Mouse (Mus musculus): ENCODE measurements around the gene Pigz. TPM values are rescaled to one million over a fixed set of nuclear protein-coding genes. Genes with fewer than 3 reads are reported as not detected.

Gene Pigz
- polyA plus RNA-seq, 1 experiment from 2014 or later, result 1.5 TPM

DNA sequence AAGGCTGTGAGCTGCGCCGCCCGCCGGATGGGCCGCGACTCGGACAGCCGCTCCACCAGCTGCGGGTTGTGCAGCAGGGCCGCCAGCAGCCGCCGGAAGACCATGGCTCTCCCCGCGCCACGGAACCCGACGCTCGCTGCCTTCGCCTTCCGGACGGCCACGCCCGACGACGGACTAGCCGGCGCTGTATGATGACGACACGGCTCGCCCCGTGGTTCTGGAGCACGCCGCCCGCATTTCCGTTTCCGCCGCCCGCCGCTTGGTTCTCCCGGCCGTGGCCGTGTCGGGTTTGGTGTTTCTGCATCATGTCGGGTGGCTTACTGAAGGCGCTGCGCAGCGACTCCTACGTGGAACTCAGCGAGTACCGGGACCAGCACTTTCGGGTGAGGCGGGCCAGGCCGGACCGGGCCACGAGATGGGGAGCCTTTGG, 14.7 kb downstream of the Pigz start, which contains the start of the genes 0610012G03Rik and Ncbp2:
0610012G03Rik (minus strand) TSS at position 150 of the 430 bp plus-strand sequence.
Ncbp2 (plus strand) TSS at position 169 of the 430 bp plus-strand sequence.
- Histone ChIP-seq H3K4me1 (replicated peaks; ENCODE audit: control insufficient read depth, insufficient read depth, low read length) (peaks cover 8% of the 10 kb centered on the region; the same call in 1 of the 2 replicates), H3K36me3 (ENCODE audit: control insufficient read depth, insufficient read depth, low read length) (no peaks in the 10 kb centered on the region), H3K9ac (ENCODE audit: low read depth, low read length) (peak within 1 kb of the TSS; percentile 92), H3K4me2 (replicated peaks; ENCODE audit: low read depth, low read length) (peak within 1 kb of the TSS; percentile 87), H3K9me3 (ENCODE audit: control insufficient read depth, low read length) (no peaks in the 10 kb centered on the region), H3K27ac (ENCODE audit: low read depth, low read length) (peak within 1 kb of the TSS; percentile 91), H3K4me3 (ENCODE audit: low read depth, low read length) (peak within 1 kb of the TSS; percentile 85), H3K27me3 (ENCODE audit: control insufficient read depth, insufficient read depth, low read length) (no peaks in the 10 kb centered on the region)
- DNase-seq (ENCODE audit: low spot score) (peak; percentile 98), ATAC-seq (ENCODE audit: low FRiP score) (peak; percentile 91)
- under 1% methylated on average over 55 of the region's 55 CpGs for WGBS

DNA sequence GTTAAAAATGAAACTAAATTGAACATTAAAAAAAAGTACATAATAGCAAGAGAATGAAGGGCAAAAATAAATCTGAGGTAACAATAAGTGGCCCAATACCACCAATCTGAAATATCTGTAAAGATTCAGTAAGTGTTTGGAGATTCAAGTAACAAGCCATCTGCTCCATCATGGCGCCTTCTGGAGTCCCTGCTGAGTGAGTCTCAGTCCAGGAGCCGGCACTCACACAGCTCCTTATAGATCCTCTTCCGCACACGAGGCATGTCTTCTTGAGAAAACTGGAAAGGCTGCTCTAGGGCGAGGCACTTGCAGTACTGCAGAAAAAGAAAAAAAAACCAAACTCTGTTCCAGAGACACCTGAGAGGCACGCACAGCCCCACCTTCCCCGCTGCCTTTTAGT, 29.6 kb downstream of the Pigz start:
- Histone ChIP-seq H3K9me3 (ENCODE audit: control insufficient read depth, low read length) (no peaks in the 10 kb centered on the region), H3K36me3 (ENCODE audit: control insufficient read depth, insufficient read depth, low read length) (peaks cover 6% of the 10 kb centered on the region), H3K4me1 (replicated peaks; ENCODE audit: control insufficient read depth, insufficient read depth, low read length) (no peaks in the 10 kb centered on the region), H3K27me3 (ENCODE audit: control insufficient read depth, insufficient read depth, low read length) (no peaks in the 10 kb centered on the region), H3K9ac (ENCODE audit: low read depth, low read length) (no peak overlapping the region), H3K4me3 (ENCODE audit: low read depth, low read length) (no peak overlapping the region), H3K27ac (ENCODE audit: low read depth, low read length) (no peak overlapping the region), H3K4me2 (replicated peaks; ENCODE audit: low read depth, low read length) (no peak overlapping the region)
- ATAC-seq (ENCODE audit: low FRiP score) (no peak), DNase-seq (ENCODE audit: low spot score) (no peak)
- WGBS, result 95% methylated on average over 7 of the region's 7 CpGs

DNA sequence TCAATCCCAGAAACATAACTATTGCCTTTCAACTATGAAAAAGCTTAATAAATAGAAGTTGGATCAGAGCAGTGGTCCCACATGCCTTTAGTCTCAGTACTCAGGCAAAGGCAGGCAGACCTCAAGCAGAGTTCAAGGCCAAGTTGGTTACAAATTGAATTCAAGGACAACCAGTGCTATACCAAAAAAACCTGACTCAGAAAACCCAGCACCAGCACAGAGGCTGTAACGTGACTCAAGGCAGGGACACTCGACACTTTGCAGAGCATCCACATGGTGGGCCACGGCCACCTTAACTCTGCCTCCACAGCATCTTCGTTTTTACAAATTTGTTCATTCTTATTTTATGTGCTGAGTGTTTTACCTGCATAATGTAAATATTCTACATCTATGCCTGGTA, 41.6 kb downstream of the Pigz start:
- Histone ChIP-seq H3K9ac (ENCODE audit: low read depth, low read length) (no peak overlapping the region), H3K27me3 (ENCODE audit: control insufficient read depth, insufficient read depth, low read length) (no peaks in the 10 kb centered on the region), H3K36me3 (ENCODE audit: control insufficient read depth, insufficient read depth, low read length) (no peaks in the 10 kb centered on the region), H3K27ac (ENCODE audit: low read depth, low read length) (no peak overlapping the region), H3K9me3 (ENCODE audit: control insufficient read depth, low read length) (no peaks in the 10 kb centered on the region), H3K4me2 (replicated peaks; ENCODE audit: low read depth, low read length) (no peak overlapping the region), H3K4me3 (ENCODE audit: low read depth, low read length) (no peak overlapping the region), H3K4me1 (replicated peaks; ENCODE audit: control insufficient read depth, insufficient read depth, low read length) (no peaks in the 10 kb centered on the region)
- no peak for DNase-seq (ENCODE audit: low spot score)
- 92% methylated on average over 4 of the region's 4 CpGs for WGBS
- ATAC-seq (ENCODE audit: low FRiP score), result no peak

DNA sequence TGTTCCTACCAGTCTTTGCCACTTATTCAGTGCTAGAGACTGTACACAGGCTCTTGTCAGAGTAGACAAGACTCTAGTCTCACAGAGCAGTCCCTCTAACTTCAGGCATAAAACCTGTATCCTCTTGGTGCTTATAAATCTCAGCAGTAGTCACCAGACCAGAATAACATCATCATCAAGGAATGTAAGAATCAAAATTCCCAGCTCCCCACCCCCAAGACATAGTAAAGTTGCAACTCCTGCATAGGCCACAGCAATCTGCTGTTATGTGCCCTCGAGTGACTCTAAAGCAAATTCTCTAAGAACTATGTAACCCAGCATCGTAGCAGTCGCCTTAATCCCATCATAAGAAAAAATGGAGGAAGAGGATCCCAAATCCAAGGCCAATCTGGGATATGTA, 45.9 kb downstream of the Pigz start:
- Histone ChIP-seq H3K4me3 (ENCODE audit: low read depth, low read length) (no peak overlapping the region), H3K4me2 (replicated peaks; ENCODE audit: low read depth, low read length) (no peak overlapping the region), H3K27me3 (ENCODE audit: control insufficient read depth, insufficient read depth, low read length) (no peaks in the 10 kb centered on the region), H3K9ac (ENCODE audit: low read depth, low read length) (no peak overlapping the region), H3K36me3 (ENCODE audit: control insufficient read depth, insufficient read depth, low read length) (no peaks in the 10 kb centered on the region), H3K4me1 (replicated peaks; ENCODE audit: control insufficient read depth, insufficient read depth, low read length) (no peaks in the 10 kb centered on the region), H3K9me3 (ENCODE audit: control insufficient read depth, low read length) (no peaks in the 10 kb centered on the region), H3K27ac (ENCODE audit: low read depth, low read length) (no peak overlapping the region)
- ATAC-seq (ENCODE audit: low FRiP score) (no peak), DNase-seq (ENCODE audit: low spot score) (no peak)
- WGBS, result 95% methylated on average over 3 of the region's 3 CpGs

DNA sequence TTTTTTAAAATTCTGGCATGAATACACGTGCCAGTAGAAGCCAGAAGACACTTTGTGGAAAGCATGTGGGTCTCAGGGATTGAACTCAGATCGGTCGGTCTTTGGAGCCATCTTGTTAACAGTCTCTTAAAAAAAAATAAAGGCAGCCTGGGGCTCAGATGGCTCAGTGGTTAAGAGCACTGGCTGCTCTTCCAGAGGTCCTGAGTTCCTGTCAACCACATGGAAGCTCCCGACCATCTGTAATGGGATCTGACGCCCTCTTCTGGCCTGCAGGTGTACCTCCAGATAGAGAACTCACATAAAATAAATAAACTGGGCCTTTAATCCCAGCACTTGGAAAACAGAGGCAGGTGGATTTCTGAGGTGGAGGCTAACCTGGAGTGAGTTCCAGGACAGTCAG, 47.3 kb downstream of the Pigz start:
- no peaks in the 10 kb centered on the region for H3K27me3 ChIP-seq (ENCODE audit: control insufficient read depth, insufficient read depth, low read length)
- no peaks in the 10 kb centered on the region for H3K4me1 ChIP-seq (replicated peaks; ENCODE audit: control insufficient read depth, insufficient read depth, low read length)
- ATAC-seq (ENCODE audit: low FRiP score) (no peak), DNase-seq (ENCODE audit: low spot score) (no peak)
- 77% methylated on average over 5 of the region's 5 CpGs for WGBS
- no peaks in the 10 kb centered on the region for H3K36me3 ChIP-seq (ENCODE audit: control insufficient read depth, insufficient read depth, low read length)
- no peak overlapping the region for H3K4me2 ChIP-seq (replicated peaks; ENCODE audit: low read depth, low read length)
- H3K27ac ChIP-seq (ENCODE audit: low read depth, low read length), result no peak overlapping the region
- H3K9ac ChIP-seq (ENCODE audit: low read depth, low read length), result no peak overlapping the region
- no peaks in the 10 kb centered on the region for H3K9me3 ChIP-seq (ENCODE audit: control insufficient read depth, low read length)
- H3K4me3 ChIP-seq (ENCODE audit: low read depth, low read length), result no peak overlapping the region

DNA sequence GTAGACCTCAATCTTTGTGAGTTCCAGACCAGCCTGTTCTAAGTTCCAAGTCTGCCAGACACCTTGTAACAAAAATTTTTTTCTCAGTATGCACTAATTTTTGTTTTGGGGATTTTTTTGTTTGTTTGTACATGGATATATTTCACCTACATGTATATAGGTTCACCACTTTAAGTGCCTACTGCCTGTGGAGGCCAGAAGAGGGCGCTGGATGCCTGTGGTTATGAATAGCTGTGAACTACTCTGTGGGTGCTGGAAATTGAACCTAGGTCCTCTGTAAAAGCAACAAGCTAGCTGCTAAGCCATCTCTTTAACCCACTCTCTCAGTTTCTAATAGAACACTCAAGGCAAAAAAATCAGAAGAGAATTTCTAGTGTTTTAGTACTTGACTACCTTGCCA, 58.4 kb downstream of the Pigz start:
- H3K4me3 ChIP-seq (ENCODE audit: low read depth, low read length), result no peak overlapping the region
- DNase-seq (ENCODE audit: low spot score) (no peak), ATAC-seq (ENCODE audit: low FRiP score) (no peak)
- 32% methylated on average over 1 of the region's 1 CpGs for WGBS
- H3K4me1 ChIP-seq (replicated peaks; ENCODE audit: control insufficient read depth, insufficient read depth, low read length), result no peaks in the 10 kb centered on the region
- no peak overlapping the region for H3K9ac ChIP-seq (ENCODE audit: low read depth, low read length)
- no peaks in the 10 kb centered on the region for H3K9me3 ChIP-seq (ENCODE audit: control insufficient read depth, low read length)
- no peaks in the 10 kb centered on the region for H3K36me3 ChIP-seq (ENCODE audit: control insufficient read depth, insufficient read depth, low read length)
- no peaks in the 10 kb centered on the region for H3K27me3 ChIP-seq (ENCODE audit: control insufficient read depth, insufficient read depth, low read length)
- H3K4me2 ChIP-seq (replicated peaks; ENCODE audit: low read depth, low read length), result no peak overlapping the region
- no peak overlapping the region for H3K27ac ChIP-seq (ENCODE audit: low read depth, low read length)

DNA sequence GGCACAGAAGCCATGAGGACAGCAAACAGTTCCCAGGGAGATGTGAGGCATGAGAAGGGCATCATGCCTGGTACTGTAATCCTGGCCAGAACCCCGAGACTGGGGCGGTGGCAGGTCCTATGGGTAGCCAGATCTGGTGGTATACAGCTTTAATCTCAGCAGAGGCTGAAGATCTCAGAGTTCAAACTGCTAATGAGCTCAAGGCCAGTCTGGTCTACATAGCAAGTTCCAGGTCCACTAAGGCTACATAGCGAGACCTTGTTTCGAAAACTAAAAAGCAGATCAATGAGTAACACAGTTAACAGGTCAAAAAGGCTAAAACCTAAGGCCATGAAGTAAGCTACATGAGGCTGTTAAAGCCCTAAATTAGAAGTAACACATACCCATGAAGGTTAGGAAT, 59.5 kb downstream of the Pigz start:
- H3K4me3 ChIP-seq (ENCODE audit: low read depth, low read length), result no peak overlapping the region
- WGBS, result 95% methylated on average over 4 of the region's 4 CpGs

DNA sequence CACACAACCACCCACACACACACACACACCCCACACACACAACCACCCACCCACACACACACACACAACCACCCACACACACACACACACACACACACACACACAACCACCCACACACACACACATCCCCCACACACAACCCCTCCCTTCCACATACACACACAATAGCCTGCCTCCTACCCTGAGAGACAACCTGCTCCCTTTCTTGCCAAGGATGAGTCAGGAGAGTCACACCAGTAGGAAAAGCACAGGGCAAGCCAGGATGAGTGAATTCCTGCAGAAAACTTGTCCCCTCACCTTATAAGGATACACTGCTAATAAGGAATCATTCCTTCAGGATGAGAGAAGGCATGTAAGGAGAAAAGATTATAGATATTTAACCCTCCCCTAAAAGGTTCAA, 60.3 kb downstream of the Pigz start:
- Histone ChIP-seq H3K4me1 (replicated peaks; ENCODE audit: control insufficient read depth, insufficient read depth, low read length) (no peaks in the 10 kb centered on the region), H3K27me3 (ENCODE audit: control insufficient read depth, insufficient read depth, low read length) (no peaks in the 10 kb centered on the region), H3K9ac (ENCODE audit: low read depth, low read length) (no peak overlapping the region), H3K4me2 (replicated peaks; ENCODE audit: low read depth, low read length) (no peak overlapping the region), H3K27ac (ENCODE audit: low read depth, low read length) (no peak overlapping the region), H3K36me3 (ENCODE audit: control insufficient read depth, insufficient read depth, low read length) (no peaks in the 10 kb centered on the region), H3K4me3 (ENCODE audit: low read depth, low read length) (no peak overlapping the region), H3K9me3 (ENCODE audit: control insufficient read depth, low read length) (no peaks in the 10 kb centered on the region)
- ATAC-seq (ENCODE audit: low FRiP score) (no peak), DNase-seq (ENCODE audit: low spot score) (no peak)

More for the DNA sequence above, 59.5 kb downstream of the Pigz start:
- H3K27ac ChIP-seq (ENCODE audit: low read depth, low read length), result no peak overlapping the region
- DNase-seq (ENCODE audit: low spot score) (no peak), ATAC-seq (ENCODE audit: low FRiP score) (no peak)
- no peaks in the 10 kb centered on the region for H3K4me1 ChIP-seq (replicated peaks; ENCODE audit: control insufficient read depth, insufficient read depth, low read length)
- no peaks in the 10 kb centered on the region for H3K9me3 ChIP-seq (ENCODE audit: control insufficient read depth, low read length)
- H3K27me3 ChIP-seq (ENCODE audit: control insufficient read depth, insufficient read depth, low read length), result no peaks in the 10 kb centered on the region
- no peak overlapping the region for H3K9ac ChIP-seq (ENCODE audit: low read depth, low read length)
- H3K4me2 ChIP-seq (replicated peaks; ENCODE audit: low read depth, low read length), result no peak overlapping the region
- H3K36me3 ChIP-seq (ENCODE audit: control insufficient read depth, insufficient read depth, low read length), result no peaks in the 10 kb centered on the region
